Comparison of ENCODE assay signal across 11 mouse cellular contexts in genomic region chr5:89981627-89982026, GRCm38 (mm10).
DNase-seq lines count a peak whose midpoint lies in the region; ATAC-seq and TF ChIP-seq lines count a peak whose summit lies in the region.
"Had no signal": no experiment of that assay in that cellular context is flagged by ENCODE, and none has a peak within 500 bp of the region (broad histone marks: within the 10 kb centered on the region; RNA-seq: fewer than 3 reads in every experiment).

No protein-coding gene starts in this region.

- no peak for DNase-seq in gastrocnemius, adult 2 months
- no peak for DNase-seq in gastrocnemius, postnatal 14 days
- DNase-seq in liver, adult 2 months (ENCODE audit: extremely low read depth, low read depth, low spot score), result peak; percentile 52
- DNase-seq in liver, embryonic 11.5 days (ENCODE audit: low spot score), result no peak
- DNase-seq in NIH3T3 (ENCODE audit: low read depth), result peak; percentile 4
- peak; percentile 35 for DNase-seq in lung, postnatal 36 days
- no peak for DNase-seq in left cerebral cortex, adult 11 months (ENCODE audit: low spot score)
- no peak for DNase-seq in cerebellum, adult 18-20 months
- DNase-seq: thymus, postnatal 14 days had no signal

- no peak for ATAC-seq in liver, embryonic 11.5 days (replicated peaks; ENCODE audit: low FRiP score)

- intact Hi-C loops in gastrocnemius, adult 2 months (cut with DNase I), result loop anchor here (10.0 kb wide), 1 partner anchor 213 kb away; no protein-coding TSS in a partner anchor
- intact Hi-C loops in gastrocnemius, postnatal 14 days (cut with DNase I; ENCODE audit: low total_unique reads), result no loop called here

- no peak overlapping the region for H3K4me3 ChIP-seq in gastrocnemius, adult 2 months
- no peak overlapping the region for H3K4me3 ChIP-seq in liver, adult 2 months (ENCODE audit: insufficient read depth, low read depth, low read length)
- no peak overlapping the region for H3K4me3 ChIP-seq in liver, embryonic 11.5 days (ENCODE audit: low read depth, low read length)
- H3K4me3 ChIP-seq: hindbrain, embryonic 15.5 days had no signal

- H3K27ac ChIP-seq in gastrocnemius, adult 2 months, result no peak overlapping the region
- no peak overlapping the region for H3K27ac ChIP-seq in liver, adult 2 months (replicated peaks; ENCODE audit: insufficient read depth, low read depth, low read length)
- no peak overlapping the region for H3K27ac ChIP-seq in liver, embryonic 11.5 days (ENCODE audit: low read depth, low read length)
- H3K27ac ChIP-seq: hindbrain, embryonic 15.5 days; macrophage had no signal

- no peaks in the 10 kb centered on the region for H3K9me3 ChIP-seq in liver, embryonic 11.5 days (ENCODE audit: control insufficient read depth, low read length)
- H3K9me3 ChIP-seq: hindbrain, embryonic 15.5 days had no signal

- no peaks in the 10 kb centered on the region for H3K79me2 ChIP-seq in liver, adult 2 months (ENCODE audit: control insufficient read depth, insufficient read depth, low read length)

- peak; percentile 56 for TF ChIP-seq CTCF in gastrocnemius, adult 2 months (IDR thresholded peaks at IDR 0.05)
- no peak for TF ChIP-seq CTCF in liver, adult 2 months (IDR thresholded peaks at IDR 0.05; ENCODE audit: low read depth, low read length)

- no peak overlapping the region for H3K9ac ChIP-seq in liver, adult 2 months (ENCODE audit: low read depth, low read length)
- no peak overlapping the region for H3K9ac ChIP-seq in liver, embryonic 11.5 days (ENCODE audit: low read depth, low read length)
- H3K9ac ChIP-seq: hindbrain, embryonic 15.5 days had no signal

- 38% methylated on average over 6 of the region's 6 CpGs for WGBS in liver, adult 2 months
- 54% methylated on average over 6 of the region's 6 CpGs for WGBS in liver, embryonic 11.5 days

- no peaks in the 10 kb centered on the region for H3K27me3 ChIP-seq in liver, adult 2 months (ENCODE audit: control insufficient read depth, insufficient read depth, low read length)
- H3K27me3 ChIP-seq in liver, embryonic 11.5 days (replicated peaks; ENCODE audit: control insufficient read depth, insufficient read depth, low read length), result no peaks in the 10 kb centered on the region
- H3K27me3 ChIP-seq: hindbrain, embryonic 15.5 days had no signal

- no peak overlapping the region for H3K4me2 ChIP-seq in liver, embryonic 11.5 days
- H3K4me2 ChIP-seq: hindbrain, embryonic 15.5 days had no signal

- TF ChIP-seq POLR2A in liver, adult 2 months (IDR thresholded peaks at IDR 0.05; ENCODE audit: extremely low read depth, insufficient read depth, low read length), result no peak

- no peaks in the 10 kb centered on the region for H3K4me1 ChIP-seq in liver, adult 2 months (ENCODE audit: control insufficient read depth, insufficient read depth, low read length)
- H3K4me1 ChIP-seq in liver, embryonic 11.5 days (replicated peaks; ENCODE audit: control insufficient read depth, insufficient read depth, low read length), result no peaks in the 10 kb centered on the region
- H3K4me1 ChIP-seq: hindbrain, embryonic 15.5 days had no signal

- no peaks in the 10 kb centered on the region for H3K36me3 ChIP-seq in liver, adult 2 months (ENCODE audit: control insufficient read depth, insufficient read depth, low read length)
- H3K36me3 ChIP-seq in liver, embryonic 11.5 days (ENCODE audit: control insufficient read depth, insufficient read depth, low read length), result no peaks in the 10 kb centered on the region
- H3K36me3 ChIP-seq: hindbrain, embryonic 15.5 days had no signal

Comparison
In these comparisons a context has a peak if more than half of its experiments do, and no peak if none do; other contexts are left out.
1. DNase-seq: peak in liver, adult 2 months (single experiment), NIH3T3 (single experiment) and lung, postnatal 36 days (single experiment); none in gastrocnemius, adult 2 months (single experiment), gastrocnemius, postnatal 14 days (single experiment), liver, embryonic 11.5 days (single experiment), left cerebral cortex, adult 11 months (single experiment) and cerebellum, adult 18-20 months (0 of 2).